Mouse (Mus musculus): Measurements from ENCODE around the gene Gm28048.

Gene Gm28048

GRCm38 (mm10) chr11:22859301-22859632 lies 122.6 kb downstream of the Gm28048 start:
- under 1% methylated on average over 39 of the region's 41 CpGs for WGBS

DNA sequence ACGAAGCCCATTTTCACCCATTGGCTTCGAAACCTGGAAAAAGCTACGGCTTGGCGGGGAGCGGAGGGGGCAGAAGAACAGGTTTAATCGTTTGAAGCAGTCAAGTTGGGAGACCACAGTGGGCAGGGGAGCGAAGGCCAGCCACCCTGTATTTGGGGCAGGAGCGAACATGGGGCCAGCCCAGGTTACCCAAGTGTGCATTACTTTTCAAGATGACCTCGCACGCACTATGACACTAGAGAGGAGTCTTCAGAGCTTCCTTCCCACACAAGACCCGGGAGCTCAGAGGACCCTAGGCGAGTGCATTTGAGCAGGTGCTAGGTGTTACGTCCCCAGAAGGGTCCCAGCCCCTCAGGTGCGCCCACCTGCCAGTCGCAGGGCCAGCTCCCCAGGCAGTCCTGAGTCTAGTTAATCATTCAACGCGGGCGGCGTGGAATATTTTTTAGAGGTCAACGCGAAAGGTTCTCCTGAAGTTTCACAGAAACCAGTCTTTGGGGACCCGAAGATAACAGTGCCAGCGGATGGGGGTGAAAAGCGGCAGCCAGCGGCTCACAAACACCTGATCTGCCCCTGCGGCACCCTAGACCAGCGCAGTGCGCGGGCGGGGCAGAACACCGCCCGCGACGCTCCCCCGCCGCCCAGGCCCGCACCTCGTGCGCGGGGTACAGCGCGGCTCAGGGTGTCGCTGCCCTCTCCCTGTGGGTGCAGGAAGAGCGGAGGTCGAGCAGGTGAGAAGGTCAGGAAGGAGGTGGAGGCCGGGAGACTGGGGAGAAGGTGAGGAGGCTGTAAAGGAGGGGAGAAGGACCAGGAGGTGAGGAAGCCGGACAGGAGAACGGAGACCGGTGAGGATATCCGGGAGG lies 123.2 kb downstream of the Gm28048 start:
- WGBS, result 6% methylated on average over 50 of the region's 50 CpGs

DNA sequence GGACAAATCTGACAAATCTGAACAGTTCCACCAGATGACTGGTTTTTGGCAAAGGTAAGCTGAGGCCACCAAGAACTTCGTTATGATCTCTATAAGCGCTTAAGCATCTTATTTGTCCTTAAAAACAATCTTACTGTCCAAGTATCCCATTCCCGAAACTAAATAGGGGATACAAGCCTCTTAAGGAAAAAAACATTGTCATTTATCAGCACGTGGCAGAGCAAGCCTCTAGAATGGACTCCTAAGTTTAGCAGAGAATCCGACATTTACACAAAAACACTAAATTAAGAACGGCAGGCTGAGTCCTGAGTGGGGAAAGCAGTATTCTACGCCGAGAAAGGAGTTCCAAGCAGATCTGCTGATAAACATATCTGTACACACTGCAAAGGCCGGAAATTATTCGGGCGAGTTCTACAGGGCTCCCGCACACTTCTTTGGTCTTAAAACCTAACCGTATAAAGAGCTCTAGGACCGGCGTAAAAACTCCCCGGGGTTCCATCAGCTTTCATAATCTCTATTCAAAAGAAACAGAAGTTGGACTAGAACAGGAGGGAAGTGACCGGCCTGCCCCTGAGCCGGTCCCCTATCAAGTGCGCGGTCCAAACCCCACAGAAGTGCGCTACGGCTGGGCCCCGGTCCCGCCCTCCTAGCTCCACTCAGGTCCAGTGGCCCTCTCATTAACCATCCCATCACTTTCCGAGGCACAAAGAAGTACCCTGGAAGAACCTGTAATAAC lies 124.0 kb downstream of the Gm28048 start:
- 28% methylated on average over 25 of the region's 25 CpGs for WGBS

DNA sequence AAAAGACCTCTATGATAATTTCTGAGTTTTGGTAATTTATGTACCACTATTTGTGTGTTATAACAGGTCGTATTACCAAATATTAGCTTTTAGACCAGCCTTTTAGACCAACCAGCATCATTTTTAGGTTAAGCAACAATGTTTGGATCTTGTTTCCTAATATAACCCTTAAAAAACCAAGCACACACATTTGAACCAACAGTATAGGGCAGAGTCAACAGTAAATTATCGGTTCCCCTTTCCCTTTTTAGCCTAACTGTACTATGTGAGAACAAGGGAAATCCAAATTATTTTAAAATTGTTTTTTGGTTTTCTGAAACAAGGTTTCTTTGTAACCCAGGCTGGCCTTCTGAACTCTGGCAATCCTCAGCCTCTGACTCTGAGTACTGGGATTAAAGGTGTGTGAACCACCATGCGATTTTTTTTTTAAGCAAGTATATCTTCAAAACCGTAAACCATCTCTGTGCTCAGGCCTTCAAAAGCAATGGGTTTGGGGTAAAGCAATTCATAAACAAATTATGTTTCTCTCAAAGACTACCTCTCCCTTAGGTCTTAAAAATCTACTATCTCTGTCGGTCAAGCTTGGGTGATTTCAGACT lies 124.7 kb downstream of the Gm28048 start:
- WGBS, result 73% methylated on average over 5 of the region's 5 CpGs

DNA sequence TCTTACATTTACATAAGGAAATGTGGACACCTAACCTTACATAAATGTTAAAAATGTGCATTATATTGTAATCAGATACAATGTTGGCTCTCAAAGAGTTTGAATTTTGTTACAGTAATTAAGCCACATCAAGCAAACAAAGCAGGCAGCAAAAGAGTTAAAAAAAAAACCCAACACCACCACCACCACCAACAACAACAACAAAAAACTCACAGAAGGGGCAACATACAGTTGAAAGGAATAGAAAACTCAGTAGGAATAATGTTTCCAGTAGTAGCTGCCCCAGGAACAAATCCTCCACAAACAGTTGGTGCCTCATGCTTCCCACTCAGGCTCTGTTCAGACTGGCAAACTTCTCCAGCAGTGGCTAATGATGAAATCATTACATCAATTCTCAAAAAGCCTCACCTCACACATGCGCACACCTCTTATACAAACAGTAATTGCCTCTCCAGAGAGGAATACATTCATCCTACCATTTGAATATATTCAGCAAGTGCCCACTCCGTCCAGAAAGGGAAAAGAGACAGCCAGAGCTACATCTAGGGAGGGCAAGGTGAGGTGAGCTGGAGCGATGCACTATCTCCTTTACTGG lies 125.4 kb downstream of the Gm28048 start:
- 70% methylated on average over 3 of the region's 3 CpGs for whole genome bisulfite sequencing

GRCm38 (mm10) chr11:22854571-22854970 lies 127.3 kb downstream of the Gm28048 start:
- WGBS, result 82% methylated on average over 4 of the region's 4 CpGs

- 55% methylated on average over 2 of the region's 2 CpGs for WGBS
These were observed 128.3 kb downstream of the Gm28048 start for GRCm38 (mm10) chr11:22853477-22854157.

DNA sequence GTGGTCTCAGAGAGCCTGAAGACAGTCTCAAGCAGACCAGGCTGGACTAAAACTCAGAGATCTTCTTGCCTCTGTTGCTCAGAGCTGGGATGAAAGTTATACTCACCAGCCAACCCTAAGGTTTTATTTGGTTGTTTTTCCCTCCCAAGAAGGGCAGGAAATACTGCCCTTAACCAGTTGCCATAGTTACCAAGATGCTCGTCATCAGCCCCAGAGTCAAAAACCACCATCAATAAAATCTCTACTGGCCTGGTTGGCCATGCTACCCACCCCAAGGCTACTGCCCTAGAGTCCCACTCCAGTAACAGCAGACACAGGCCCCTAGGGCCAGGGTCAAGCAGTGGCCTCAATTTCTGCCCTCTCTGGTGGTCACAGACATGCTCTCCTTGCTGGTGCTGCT lies 129.4 kb downstream of the Gm28048 start:
- 78% methylated on average over 1 of the region's 1 CpGs for WGBS

GRCm38 (mm10) chr11:22851416-22851815 lies 130.5 kb downstream of the Gm28048 start:
- 46% methylated on average over 4 of the region's 4 CpGs for WGBS

DNA sequence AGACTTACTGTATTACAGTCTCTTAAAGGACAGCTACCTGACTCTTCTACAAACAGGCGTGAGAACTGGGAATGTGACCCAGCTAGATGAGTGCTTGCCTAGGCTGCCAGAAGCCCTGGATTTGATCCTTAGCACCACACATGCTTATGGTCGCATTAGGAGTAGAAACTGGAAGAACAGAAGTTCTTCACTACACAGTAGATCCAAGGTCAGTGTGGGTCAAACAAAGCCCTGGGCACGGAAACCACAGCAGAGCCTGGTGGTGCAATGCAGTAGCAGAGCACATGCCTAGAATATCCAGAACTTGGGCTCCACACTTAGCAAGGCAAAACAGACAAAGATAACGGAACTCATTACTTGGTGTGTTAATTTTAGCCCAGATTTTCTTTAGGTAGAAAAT lies 131.8 kb downstream of the Gm28048 start:
- WGBS, result 67% methylated on average over 4 of the region's 4 CpGs

DNA sequence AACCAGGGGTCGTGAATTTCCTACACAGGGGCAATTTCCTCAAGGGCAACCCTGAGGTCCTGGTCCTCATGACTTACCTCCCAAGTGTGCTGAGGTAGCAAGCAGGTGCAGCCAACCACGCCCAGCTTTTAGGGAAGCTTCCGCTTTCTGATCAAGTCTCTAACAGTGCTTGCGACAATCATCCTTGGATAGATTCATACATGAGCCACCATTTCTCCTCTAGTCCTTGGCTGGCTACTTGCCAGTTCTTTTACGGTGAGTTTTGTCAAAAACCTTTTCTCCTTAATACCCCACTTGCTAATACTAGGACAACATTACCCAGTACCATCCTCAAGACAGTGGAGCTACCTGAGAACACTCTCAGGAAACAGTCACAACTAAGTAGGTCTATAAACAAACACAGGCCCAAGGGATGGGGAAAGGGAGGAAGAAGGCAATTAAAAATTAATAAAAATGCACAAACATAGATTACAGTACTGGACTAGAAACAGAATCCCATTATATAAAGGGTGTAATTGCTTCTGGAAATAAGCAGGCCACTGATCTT lies 133.2 kb downstream of the Gm28048 start:
- WGBS, result 81% methylated on average over 5 of the region's 5 CpGs

DNA sequence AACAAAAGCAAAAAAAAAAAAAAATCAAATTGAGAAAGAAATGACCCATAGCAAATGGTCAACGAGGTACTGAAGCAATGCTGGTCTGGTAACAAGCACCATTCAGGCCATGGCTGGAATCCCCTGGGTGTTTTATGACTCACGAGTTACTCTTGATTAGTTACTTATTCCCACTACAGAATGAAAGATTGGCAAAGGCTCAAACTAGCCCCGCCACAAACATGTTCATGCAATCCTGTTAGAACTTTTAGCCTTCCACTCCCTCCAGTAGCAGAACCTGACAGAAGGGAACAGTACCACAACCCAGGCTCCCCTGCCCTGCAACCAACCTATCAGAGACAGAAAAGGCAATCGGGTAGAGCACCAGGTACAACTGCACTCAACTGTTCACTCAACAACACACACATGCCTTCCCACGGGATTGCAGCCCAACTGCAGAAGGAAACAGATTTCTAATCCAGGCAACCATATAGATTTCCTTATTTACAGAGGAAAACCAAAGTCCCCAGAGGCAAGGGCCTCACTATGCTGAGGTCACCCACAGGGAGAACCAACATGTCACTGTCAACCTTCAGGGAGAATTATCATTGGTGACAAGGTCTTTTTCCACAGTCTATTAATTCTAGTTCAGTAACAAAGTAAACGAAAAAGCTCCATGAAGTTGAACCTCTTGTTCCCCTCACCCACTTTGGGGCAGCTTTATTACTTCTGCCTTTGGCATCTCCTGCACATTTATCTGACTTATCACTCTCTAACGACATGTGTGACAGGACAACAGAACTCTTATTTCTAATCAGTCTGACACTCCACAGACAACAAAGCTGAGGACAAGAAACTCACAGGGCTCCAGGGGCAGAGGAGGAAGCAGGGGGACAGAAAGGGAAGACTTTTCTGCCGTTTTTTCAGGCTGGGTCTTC lies 133.9 kb downstream of the Gm28048 start:
- WGBS, result 65% methylated on average over 8 of the region's 8 CpGs

GRCm38 (mm10) chr11:22846960-22847731 lies 134.7 kb downstream of the Gm28048 start:
- WGBS, result 79% methylated on average over 8 of the region's 8 CpGs

DNA sequence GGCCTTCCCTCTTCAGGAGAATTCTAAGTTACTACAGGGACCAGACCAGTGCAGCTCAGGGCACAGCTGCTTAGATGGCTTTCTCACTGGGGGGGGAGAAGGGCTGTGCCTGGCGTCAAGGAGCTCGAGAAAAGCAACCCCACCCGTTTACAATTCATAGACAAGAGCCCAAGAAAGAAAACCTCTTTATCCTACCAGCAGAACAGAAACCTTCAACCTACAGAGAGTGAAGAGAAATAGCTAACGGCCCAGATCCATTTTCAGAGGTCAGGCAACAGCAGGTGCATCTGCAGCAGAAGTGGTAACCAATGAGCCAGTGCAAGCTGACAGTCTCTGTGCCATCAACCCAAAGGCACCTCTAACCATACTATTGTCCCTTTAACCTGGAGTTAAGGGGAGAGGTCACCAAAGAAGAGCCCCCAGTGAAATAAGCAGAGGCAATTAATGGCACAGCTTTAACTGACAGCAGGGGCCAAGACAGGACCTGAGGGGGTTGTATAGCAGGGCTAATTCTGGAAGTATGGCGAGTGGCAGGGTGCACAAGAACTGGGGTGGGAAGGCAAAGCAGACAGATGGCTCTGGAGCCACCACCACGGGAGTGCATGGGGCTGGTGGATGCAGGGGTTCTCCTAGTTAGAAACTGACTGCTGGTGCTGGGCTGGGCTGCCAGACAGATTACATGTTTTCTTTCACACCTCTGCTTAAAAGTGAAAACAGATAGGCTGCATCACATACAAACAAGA lies 135.6 kb downstream of the Gm28048 start:
- WGBS, result 43% methylated on average over 6 of the region's 6 CpGs

DNA sequence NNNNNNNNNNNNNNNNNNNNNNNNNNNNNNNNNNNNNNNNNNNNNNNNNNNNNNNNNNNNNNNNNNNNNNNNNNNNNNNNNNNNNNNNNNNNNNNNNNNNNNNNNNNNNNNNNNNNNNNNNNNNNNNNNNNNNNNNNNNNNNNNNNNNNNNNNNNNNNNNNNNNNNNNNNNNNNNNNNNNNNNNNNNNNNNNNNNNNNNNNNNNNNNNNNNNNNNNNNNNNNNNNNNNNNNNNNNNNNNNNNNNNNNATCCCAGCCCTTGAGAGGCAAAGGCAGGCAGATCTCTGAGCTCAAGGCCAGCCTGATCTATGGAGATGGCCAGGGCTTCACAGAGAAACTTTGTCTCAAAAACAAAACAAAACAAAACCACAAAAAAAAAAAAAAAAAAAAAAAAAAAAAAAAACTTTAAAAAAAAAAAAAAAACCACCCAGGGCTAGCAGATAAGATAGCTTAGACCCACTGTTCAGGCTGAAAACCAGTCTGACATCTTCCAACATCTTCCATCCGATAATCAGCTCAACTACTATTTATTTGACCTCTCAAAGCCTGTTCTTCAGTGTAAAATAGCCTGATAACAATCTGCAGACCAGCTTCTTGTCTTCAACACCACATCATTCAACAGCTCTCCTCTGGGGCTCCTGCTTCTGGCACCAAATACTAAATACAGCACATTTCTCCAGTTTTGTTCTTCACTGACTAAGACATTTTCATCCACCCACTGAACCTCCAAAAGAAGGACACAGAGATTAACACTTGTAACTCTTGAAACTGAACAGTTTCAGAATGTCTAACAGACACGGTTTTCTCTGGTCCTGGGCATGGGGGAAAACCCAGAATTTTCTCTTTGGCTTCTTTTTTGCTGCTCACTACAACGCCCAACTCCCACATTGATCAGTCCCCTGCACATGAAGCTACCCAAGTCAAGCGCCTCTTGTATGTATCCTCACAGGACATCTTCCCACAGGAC lies 136.9 kb downstream of the Gm28048 start:
- 56% methylated on average over 4 of the region's 4 CpGs for WGBS

DNA sequence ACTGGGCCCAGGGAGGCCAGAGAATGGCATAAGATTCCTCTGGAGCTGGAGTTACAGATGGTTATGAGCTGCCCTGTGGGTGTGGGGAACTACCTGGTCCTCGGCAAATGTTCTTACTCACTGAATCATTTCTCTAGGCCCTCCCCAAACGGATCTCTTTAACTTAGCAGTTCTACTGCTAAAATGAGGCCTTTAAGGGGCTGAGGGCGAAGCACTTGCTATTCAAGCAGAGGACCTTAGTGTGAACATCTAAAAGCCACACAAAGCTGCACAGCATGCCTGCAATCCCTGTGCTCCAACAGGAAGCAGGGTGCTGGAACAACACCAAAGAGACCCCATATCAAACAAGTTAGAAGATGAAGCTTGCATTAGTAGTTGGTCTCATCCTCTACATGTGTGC lies 142.4 kb downstream of the Gm28048 start:
- 58% methylated on average over 3 of the region's 3 CpGs for WGBS

- 63% methylated on average over 1 of the region's 1 CpGs for WGBS
These were observed 143.5 kb downstream of the Gm28048 start for GRCm38 (mm10) chr11:22838361-22838760.

GRCm38 (mm10) chr11:22836269-22836668 lies 145.6 kb downstream of the Gm28048 start:
- 83% methylated on average over 10 of the region's 10 CpGs for WGBS
